Mouse (Mus musculus) liver, embryonic 13.5 days (tissue): ENCODE measurements at regions not wholly inside any gene's neighbourhood (a gene's known extent, or its start where the extent isn't known, plus 50 kb on each side); places are given as distances from the start of the nearest gene placed in this dataset.

ENCODE experiments used
- ATAC-seq: fragments of 200-750 bp; cut with Nextera tagmentation; 2 replicates; pipeline ENCODE4 v1.8.0; 2017; ENCODE audit warnings: low read depth, mild to moderate bottlenecking, moderate number of reproducible peaks, moderate library complexity
- DNase-seq: peaks from one replicate; pipeline ENCODE4 v3.0.0; 2022
- H3K27ac ChIP-seq: fragments of 300-500 bp; sonication (generic); 2 replicates; pipeline ENCODE4 v1.5.1; 2015; ENCODE audit warnings: moderate library complexity, mild to moderate bottlenecking, inconsistent platforms
- H3K27me3 ChIP-seq: fragments of 300-500 bp; sonication (generic); 2 replicates; pipeline ENCODE4 v1.6.1; 2015; ENCODE audit warnings: mild to moderate bottlenecking, inconsistent platforms
- H3K36me3 ChIP-seq: fragments of 300-500 bp; sonication (generic); 2 replicates; pipeline ENCODE4 v1.6.1; 2015; ENCODE audit warnings: mild to moderate bottlenecking, inconsistent platforms
- H3K4me1 ChIP-seq: fragments of 300-500 bp; sonication (generic); replicated peaks from 2 replicates; pipeline ENCODE4 v1.6.1; 2015; ENCODE audit warnings: inconsistent platforms
- H3K4me2 ChIP-seq: fragments of 300-500 bp; sonication (generic); 2 replicates; pipeline ENCODE4 v1.6.1; 2015; ENCODE audit warnings: inconsistent platforms, mild to moderate bottlenecking, moderate library complexity
- H3K4me3 ChIP-seq: fragments of 300-500 bp; sonication (generic); replicated peaks from 2 replicates; pipeline ENCODE4 v1.5.1; 2015; ENCODE audit warnings: mild to moderate bottlenecking, inconsistent platforms
- H3K9ac ChIP-seq: fragments of 300-500 bp; sonication (generic); 2 replicates; pipeline ENCODE4 v1.6.1; 2015; ENCODE audit warnings: mild to moderate bottlenecking, inconsistent platforms
- H3K9me3 ChIP-seq: fragments of 300-500 bp; sonication (generic); replicated peaks from 2 replicates; pipeline ENCODE4 v1.6.1; 2016; ENCODE audit warnings: inconsistent platforms
- WGBS: fragments of 180-500 bp; shearing (Covaris S2); methylation state at CpG from one replicate; pipeline ENCODE4 v1.1.7; 2015; ENCODE audit not compliant: insufficient replicate concordance; 5-methylcytosine and 5-hydroxymethylcytosine counted together

- no peak overlapping the region for H3K27ac ChIP-seq
- no peak overlapping the region for H3K4me3 ChIP-seq
- H3K27me3 ChIP-seq = peaks cover 8% of the 10 kb centered on the region; the same call in 1 of the 2 replicates
- no peaks in the 10 kb centered on the region for H3K9me3 ChIP-seq
- ATAC-seq = no peak
- H3K36me3 ChIP-seq = no peaks in the 10 kb centered on the region
- no peak overlapping the region for H3K9ac ChIP-seq
- H3K4me2 ChIP-seq = no peak overlapping the region
- peaks cover 8% of the 10 kb centered on the region; the same call in 1 of the 2 replicates for H3K4me1 ChIP-seq
- no peak for DNase-seq
- 63% methylated on average over 13 of the region's 13 CpGs for WGBS
These were observed 72.7 kb upstream of the Parp11 start for GRCm38 (mm10) chr6:127373797-127374463.

GRCm38 (mm10) chr6:127374464-127375143, 72.0 kb upstream of the Parp11 start:
- H3K9me3 ChIP-seq = no peaks in the 10 kb centered on the region
- no peak overlapping the region for H3K27ac ChIP-seq
- H3K4me3 ChIP-seq = no peak overlapping the region
- H3K4me1 ChIP-seq = peaks cover 9% of the 10 kb centered on the region; the same call in 1 of the 2 replicates
- no peak overlapping the region for H3K4me2 ChIP-seq
- peaks cover 8% of the 10 kb centered on the region; the same call in 1 of the 2 replicates for H3K27me3 ChIP-seq
- H3K36me3 ChIP-seq = no peaks in the 10 kb centered on the region
- 32% methylated on average over 12 of the region's 12 CpGs for WGBS
- H3K9ac ChIP-seq = no peak overlapping the region
- DNase-seq (no peak), ATAC-seq (no peak)

GRCm38 (mm10) chr6:127375144-127375529, 71.5 kb upstream of the Parp11 start:
- Histone ChIP-seq H3K27me3 (peaks cover 8% of the 10 kb centered on the region; the same call in 1 of the 2 replicates), H3K27ac (no peak overlapping the region), H3K36me3 (no peaks in the 10 kb centered on the region), H3K4me1 (peaks cover 9% of the 10 kb centered on the region; the same call in 1 of the 2 replicates), H3K9me3 (no peaks in the 10 kb centered on the region), H3K4me3 (no peak overlapping the region), H3K4me2 (no peak overlapping the region), H3K9ac (no peak overlapping the region)
- DNase-seq (no peak), ATAC-seq (no peak)
- WGBS = 70% methylated on average over 2 of the region's 2 CpGs

GRCm38 (mm10) chr6:127375711-127376199, 70.9 kb upstream of the Parp11 start:
- no peak overlapping the region for H3K4me2 ChIP-seq
- H3K27me3 ChIP-seq = peaks cover 8% of the 10 kb centered on the region; the same call in 1 of the 2 replicates
- ATAC-seq = no peak
- peaks cover 9% of the 10 kb centered on the region; the same call in 1 of the 2 replicates for H3K4me1 ChIP-seq
- no peak overlapping the region for H3K4me3 ChIP-seq
- H3K9me3 ChIP-seq = no peaks in the 10 kb centered on the region
- H3K27ac ChIP-seq = no peak overlapping the region
- no peaks in the 10 kb centered on the region for H3K36me3 ChIP-seq
- no peak overlapping the region for H3K9ac ChIP-seq
- WGBS = 60% methylated on average over 8 of the region's 8 CpGs
- DNase-seq = no peak

GRCm38 (mm10) chr6:127378701-127379100, 67.9 kb upstream of the Parp11 start:
- Histone ChIP-seq H3K4me3 (no peak overlapping the region), H3K27ac (no peak overlapping the region), H3K4me1 (peaks cover 9% of the 10 kb centered on the region; the same call in 1 of the 2 replicates), H3K27me3 (peaks cover 4% of the 10 kb centered on the region; the same call in 1 of the 2 replicates), H3K9me3 (no peaks in the 10 kb centered on the region), H3K9ac (no peak overlapping the region), H3K36me3 (no peaks in the 10 kb centered on the region), H3K4me2 (no peak overlapping the region)
- WGBS = 71% methylated on average over 1 of the region's 1 CpGs
- ATAC-seq = peak; percentile 63; the same call in 1 of the 2 replicates
- DNase-seq = no peak

GRCm38 (mm10) chr6:127379511-127379910, 67.1 kb upstream of the Parp11 start:
- H3K27ac ChIP-seq = no peak overlapping the region
- WGBS = 6% methylated on average over 4 of the region's 4 CpGs
- H3K4me1 ChIP-seq = peaks cover 9% of the 10 kb centered on the region; the same call in 1 of the 2 replicates
- ATAC-seq = peak; percentile 23
- no peak overlapping the region for H3K9ac ChIP-seq
- H3K36me3 ChIP-seq = no peaks in the 10 kb centered on the region
- H3K4me2 ChIP-seq = no peak overlapping the region
- no peak overlapping the region for H3K4me3 ChIP-seq
- H3K27me3 ChIP-seq = peaks cover 4% of the 10 kb centered on the region; the same call in 1 of the 2 replicates
- no peaks in the 10 kb centered on the region for H3K9me3 ChIP-seq
- peak; percentile 8 for DNase-seq

GRCm38 (mm10) chr6:127381148-127381888, 65.3 kb upstream of the Parp11 start:
- Histone ChIP-seq H3K9ac (no peak overlapping the region), H3K9me3 (no peaks in the 10 kb centered on the region), H3K4me3 (no peak overlapping the region), H3K4me1 (peaks cover 9% of the 10 kb centered on the region; the same call in 1 of the 2 replicates), H3K4me2 (no peak overlapping the region), H3K27me3 (0 out of 2 replicates have a peak, but pooled peaks cover under 1% of the 10 kb centered on the region), H3K36me3 (no peaks in the 10 kb centered on the region), H3K27ac (no peak overlapping the region)
- no peak for ATAC-seq
- WGBS = 63% methylated on average over 2 of the region's 2 CpGs
- no peak for DNase-seq

- peak overlapping the region; percentile 54 for H3K27ac ChIP-seq
- H3K9ac ChIP-seq = no peak overlapping the region
- no peak overlapping the region for H3K4me3 ChIP-seq
- H3K9me3 ChIP-seq = no peaks in the 10 kb centered on the region
- H3K4me2 ChIP-seq = peak overlapping the region; percentile 13
- ATAC-seq (no peak), DNase-seq (no peak)
- no peaks in the 10 kb centered on the region for H3K27me3 ChIP-seq
- no peaks in the 10 kb centered on the region for H3K36me3 ChIP-seq
- H3K4me1 ChIP-seq = peaks cover 40% of the 10 kb centered on the region
- 76% methylated on average over 15 of the region's 15 CpGs for WGBS
These were observed 55.2 kb upstream of the Parp11 start for GRCm38 (mm10) chr6:127391258-127392011.

GRCm38 (mm10) chr6:127392012-127392798, 54.4 kb upstream of the Parp11 start:
- peak overlapping the region; percentile 13 for H3K4me2 ChIP-seq
- no peaks in the 10 kb centered on the region for H3K9me3 ChIP-seq
- no peak overlapping the region for H3K4me3 ChIP-seq
- ATAC-seq (peak; percentile 68), DNase-seq (peak; percentile 7)
- no peaks in the 10 kb centered on the region for H3K27me3 ChIP-seq
- no peaks in the 10 kb centered on the region for H3K36me3 ChIP-seq
- peak overlapping the region; percentile 59 for H3K27ac ChIP-seq
- 47% methylated on average over 12 of the region's 12 CpGs for WGBS
- peaks cover 40% of the 10 kb centered on the region for H3K4me1 ChIP-seq
- no peak overlapping the region for H3K9ac ChIP-seq

GRCm38 (mm10) chr6:127392799-127393172, 53.9 kb upstream of the Parp11 start:
- Histone ChIP-seq H3K9me3 (no peaks in the 10 kb centered on the region), H3K4me1 (peaks cover 41% of the 10 kb centered on the region), H3K9ac (no peak overlapping the region), H3K4me3 (no peak overlapping the region), H3K27ac (peak overlapping the region; percentile 59), H3K27me3 (no peaks in the 10 kb centered on the region), H3K4me2 (peak overlapping the region; percentile 13; the same call in 1 of the 2 replicates), H3K36me3 (no peaks in the 10 kb centered on the region)
- ATAC-seq (no peak), DNase-seq (no peak)
- 58% methylated on average over 1 of the region's 1 CpGs for WGBS
